ENCODE assay signal across 8 mouse cellular contexts in the genomic region with DNA sequence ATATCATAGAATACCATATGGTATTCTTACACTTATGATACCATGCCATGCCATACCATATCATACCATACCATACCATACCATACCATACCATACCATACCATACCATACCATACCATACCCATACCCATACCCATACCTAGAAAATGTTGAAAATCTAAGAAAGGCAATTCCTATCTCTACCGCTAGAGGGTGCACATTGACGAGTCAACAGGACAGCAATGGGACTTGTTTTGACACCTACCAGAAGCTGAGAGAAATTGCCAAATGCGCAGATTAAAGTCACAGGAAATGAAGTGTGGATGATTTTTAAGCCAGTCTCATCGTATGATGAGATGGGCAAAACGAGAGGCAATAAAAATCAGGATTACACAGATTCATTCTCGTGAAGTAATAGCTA.
A peak's percentile ranks its signal among the peaks of the same experiment; 100 is the strongest.
DNase-seq lines count a peak whose midpoint lies in the region; ATAC-seq and TF ChIP-seq lines count a peak whose summit lies in the region.

No protein-coding gene starts in this region.

- TF ChIP-seq CTCF in Patski (IDR thresholded peaks at IDR 0.05) = peak; percentile 72
- TF ChIP-seq CTCF in liver, postnatal 0 days (IDR thresholded peaks at IDR 0.05; ENCODE audit: low read depth) = peak; percentile 73

- H3K4me3 ChIP-seq in embryonic facial prominence, embryonic 11.5 days (ENCODE audit: low read depth, low read length) = no peak overlapping the region
- no peak overlapping the region for H3K4me3 ChIP-seq in embryonic facial prominence, embryonic 10.5 days
- no peak overlapping the region for H3K4me3 ChIP-seq in liver, postnatal 0 days (ENCODE audit: low read depth, low read length)

- no peak overlapping the region for H3K27ac ChIP-seq in embryonic facial prominence, embryonic 11.5 days (replicated peaks; ENCODE audit: low read depth, low read length)
- H3K27ac ChIP-seq in embryonic facial prominence, embryonic 10.5 days (replicated peaks) = no peak overlapping the region
- H3K27ac ChIP-seq in liver, postnatal 0 days (ENCODE audit: low read depth) = no peak overlapping the region

- no peaks in the 10 kb centered on the region for H3K27me3 ChIP-seq in embryonic facial prominence, embryonic 11.5 days (ENCODE audit: control insufficient read depth, insufficient read depth, low read length)
- no peaks in the 10 kb centered on the region for H3K27me3 ChIP-seq in embryonic facial prominence, embryonic 10.5 days (replicated peaks; ENCODE audit: low read depth, poor library complexity, severe bottlenecking)
- no peaks in the 10 kb centered on the region for H3K27me3 ChIP-seq in Patski
- no peaks in the 10 kb centered on the region for H3K27me3 ChIP-seq in liver, postnatal 0 days (ENCODE audit: insufficient read depth, low read length)

- no peaks in the 10 kb centered on the region for H3K4me1 ChIP-seq in embryonic facial prominence, embryonic 11.5 days (ENCODE audit: control insufficient read depth, insufficient read depth, low read length)
- H3K4me1 ChIP-seq in embryonic facial prominence, embryonic 10.5 days = no peaks in the 10 kb centered on the region
- H3K4me1 ChIP-seq in liver, postnatal 0 days (ENCODE audit: insufficient read depth) = no peaks in the 10 kb centered on the region

- ATAC-seq in embryonic facial prominence, embryonic 11.5 days (replicated peaks; ENCODE audit: insufficient number of reproducible peaks, low FRiP score, low TSS enrichment, low read depth) = 0 out of 2 replicates have a peak, but pooled peaks have one; percentile 44
- ATAC-seq in Patski = no peak
- no peak for ATAC-seq in liver, postnatal 0 days
- ATAC-seq in erythroblast, adult 5-6 weeks (replicated peaks; ENCODE audit: low FRiP score, poor library complexity, severe bottlenecking) = no peak; the same call in 1 of the 2 replicates

- WGBS in embryonic facial prominence, embryonic 11.5 days = 44% methylated on average over 6 of the region's 6 CpGs
- WGBS in embryonic facial prominence, embryonic 10.5 days = 42% methylated on average over 6 of the region's 6 CpGs
- 36% methylated on average over 6 of the region's 6 CpGs for WGBS in liver, postnatal 0 days (ENCODE audit: insufficient replicate concordance)

- no peaks in the 10 kb centered on the region for H3K9me3 ChIP-seq in embryonic facial prominence, embryonic 11.5 days (replicated peaks; ENCODE audit: control insufficient read depth, low read length)
- no peaks in the 10 kb centered on the region for H3K9me3 ChIP-seq in embryonic facial prominence, embryonic 10.5 days
- H3K9me3 ChIP-seq in liver, postnatal 0 days (ENCODE audit: low read length) = peaks cover 2% of the 10 kb centered on the region; the same call in 1 of the 2 replicates

- H3K4me2 ChIP-seq in embryonic facial prominence, embryonic 11.5 days (ENCODE audit: low read depth, low read length) = no peak overlapping the region
- no peak overlapping the region for H3K4me2 ChIP-seq in liver, postnatal 0 days (ENCODE audit: low read depth, low read length)

- POLR2A ChIA-PET in Patski (lab: Charles Lee) = no interaction called here

- CTCF ChIA-PET in Patski (lab: Charles Lee) = interaction anchor here (0.8 to 2.8 kb wide), 8 partner anchors 10 to 114 kb away, joined by 3 to 12 read pairs (median 5); no protein-coding TSS in a partner anchor

- DNase-seq in embryonic facial prominence, embryonic 11.5 days (ENCODE audit: low spot score) = peak; percentile 79
- no peak for DNase-seq in embryonic facial prominence, embryonic 10.5 days (ENCODE audit: low spot score)
- DNase-seq in left cerebral cortex, adult 9 months (ENCODE audit: low spot score in 2 of 2) = peak; percentile 9
- DNase-seq in left cerebral cortex, postnatal 36 days (ENCODE audit: low spot score in 2 of 2) = no peak
- DNase-seq in Patski (ENCODE audit: low read depth, low spot score) = no peak
- DNase-seq in liver, postnatal 0 days = no peak
- DNase-seq in urinary bladder, postnatal 25 days (ENCODE audit: low spot score) = no peak

- intact Hi-C loops in left cerebral cortex, postnatal 36 days (cut with DNase I) = no loop called here

- H3K9ac ChIP-seq in embryonic facial prominence, embryonic 11.5 days (replicated peaks; ENCODE audit: low read length) = no peak overlapping the region
- H3K9ac ChIP-seq in liver, postnatal 0 days (replicated peaks) = no peak overlapping the region

- TF ChIP-seq EP300 in liver, postnatal 0 days (IDR thresholded peaks at IDR 0.05; ENCODE audit: low read depth) = no peak

- in situ Hi-C loops in Patski (cut with MboI; ENCODE audit: low pct_unique_long_range_greater_than_20kb) = no loop called here

- no peaks in the 10 kb centered on the region for H3K36me3 ChIP-seq in embryonic facial prominence, embryonic 11.5 days (replicated peaks; ENCODE audit: control insufficient read depth, insufficient read depth, low read depth, low read length)
- no peaks in the 10 kb centered on the region for H3K36me3 ChIP-seq in embryonic facial prominence, embryonic 10.5 days (replicated peaks)
- no peaks in the 10 kb centered on the region for H3K36me3 ChIP-seq in liver, postnatal 0 days (replicated peaks; ENCODE audit: insufficient read depth, low read length)

Comparison
In these comparisons a context has a peak if more than half of its experiments do, and no peak if none do; other contexts are left out.
1. DNase-seq: peak in embryonic facial prominence, embryonic 11.5 days (single experiment) and left cerebral cortex, adult 9 months (2 of 2); none in embryonic facial prominence, embryonic 10.5 days (single experiment), left cerebral cortex, postnatal 36 days (0 of 2), Patski (single experiment), liver, postnatal 0 days (single experiment) and urinary bladder, postnatal 25 days (single experiment).